Mouse (Mus musculus) right cerebral cortex, adult 2 months (tissue): ENCODE results near the gene Scamp5.

Experiments
- DNase-seq, 2 experiments: peaks; one replicate each; pipeline ENCODE4 v3.0.0; 2021 to 2022; ENCODE audit warnings: low spot score in 2 of 2

The Scamp5 gene

DNA sequence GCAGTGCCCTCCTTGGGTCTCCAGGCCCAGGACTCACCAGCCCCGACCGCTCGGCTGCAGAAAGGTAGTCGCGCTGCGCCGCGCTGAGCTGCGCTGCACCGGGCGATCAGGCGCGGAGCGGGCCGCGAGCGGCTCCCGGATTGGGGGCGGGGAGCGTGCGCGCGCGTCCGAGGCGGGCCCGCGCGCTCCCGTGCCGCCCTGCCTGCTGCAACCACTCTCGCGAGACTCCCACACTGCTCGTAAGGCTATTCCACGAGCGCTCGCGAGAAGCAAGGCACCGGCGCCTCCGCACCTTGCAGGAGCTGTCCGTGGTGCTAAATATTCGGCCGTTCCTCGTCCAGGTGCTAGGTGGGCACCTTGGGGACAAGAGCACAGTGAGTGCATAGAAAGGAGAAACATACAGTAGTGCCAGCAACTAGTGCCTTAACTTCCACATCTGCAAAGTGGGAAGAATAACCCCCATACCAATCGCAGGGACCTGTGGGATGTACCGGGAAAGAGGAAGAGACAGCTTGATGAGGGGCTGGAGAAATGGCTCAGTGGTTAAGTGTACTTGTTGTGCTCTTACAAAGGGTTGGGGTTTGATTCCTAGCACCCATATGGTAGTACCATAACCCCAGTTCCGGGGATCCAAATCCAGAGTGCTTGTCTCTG is at the start of gene Scamp5:
Gene Scamp5, minus strand, starts transcription at position 165 of the 654 bp plus-strand sequence.
- DNase-seq, result peak; percentile 89 to 90

- DNase-seq, result peak; percentile 73 to 77
Observed at GRCm38 (mm10) chr9:57517113-57517512, 49.3 kb upstream of the Scamp5 start.

GRCm38 (mm10) chr9:57510577-57510976 is 42.7 kb upstream of the Scamp5 start:
- DNase-seq, result no peak

DNA sequence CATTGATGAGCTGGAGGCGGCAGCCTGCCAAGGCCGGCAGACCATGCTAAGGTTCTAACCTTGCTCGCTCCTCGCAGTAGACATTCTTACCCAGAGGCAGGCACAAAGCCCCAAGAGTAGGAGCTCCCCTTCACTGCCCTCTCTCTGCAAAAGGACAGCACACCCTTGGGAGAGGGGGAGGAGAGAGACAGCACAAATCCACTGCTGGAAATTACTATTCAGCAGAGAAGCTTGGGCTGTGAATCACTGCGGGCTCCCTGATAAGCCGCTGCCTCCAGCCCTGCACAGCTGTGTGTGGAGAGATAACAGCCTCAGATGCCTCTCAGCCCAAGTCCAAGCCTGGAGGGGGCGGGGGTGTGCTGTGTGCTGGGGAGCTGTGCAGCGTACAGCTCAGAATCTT is 37.8 kb upstream of the Scamp5 start:
- peak; percentile 62 for DNase-seq

- DNase-seq, result no peak
Observed at GRCm38 (mm10) chr9:57504891-57505290, 37.0 kb upstream of the Scamp5 start.

DNA sequence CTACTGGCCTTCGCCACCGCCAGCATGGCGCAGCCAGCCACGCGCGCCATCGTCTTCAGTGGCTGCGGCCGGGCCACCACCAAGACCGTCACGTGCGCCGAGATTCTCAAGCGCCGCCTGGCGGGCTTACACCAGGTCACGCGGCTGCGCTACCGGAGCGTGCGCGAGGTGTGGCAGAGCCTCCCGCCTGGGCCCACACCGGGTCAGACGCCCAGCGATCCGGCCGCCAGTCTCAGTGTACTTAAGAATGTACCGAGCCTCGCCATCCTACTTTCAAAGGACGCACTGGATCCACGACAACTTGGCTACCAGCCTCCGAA is 36.5 kb upstream of the Scamp5 start:
- DNase-seq, result peak; percentile 53 to 55

DNA sequence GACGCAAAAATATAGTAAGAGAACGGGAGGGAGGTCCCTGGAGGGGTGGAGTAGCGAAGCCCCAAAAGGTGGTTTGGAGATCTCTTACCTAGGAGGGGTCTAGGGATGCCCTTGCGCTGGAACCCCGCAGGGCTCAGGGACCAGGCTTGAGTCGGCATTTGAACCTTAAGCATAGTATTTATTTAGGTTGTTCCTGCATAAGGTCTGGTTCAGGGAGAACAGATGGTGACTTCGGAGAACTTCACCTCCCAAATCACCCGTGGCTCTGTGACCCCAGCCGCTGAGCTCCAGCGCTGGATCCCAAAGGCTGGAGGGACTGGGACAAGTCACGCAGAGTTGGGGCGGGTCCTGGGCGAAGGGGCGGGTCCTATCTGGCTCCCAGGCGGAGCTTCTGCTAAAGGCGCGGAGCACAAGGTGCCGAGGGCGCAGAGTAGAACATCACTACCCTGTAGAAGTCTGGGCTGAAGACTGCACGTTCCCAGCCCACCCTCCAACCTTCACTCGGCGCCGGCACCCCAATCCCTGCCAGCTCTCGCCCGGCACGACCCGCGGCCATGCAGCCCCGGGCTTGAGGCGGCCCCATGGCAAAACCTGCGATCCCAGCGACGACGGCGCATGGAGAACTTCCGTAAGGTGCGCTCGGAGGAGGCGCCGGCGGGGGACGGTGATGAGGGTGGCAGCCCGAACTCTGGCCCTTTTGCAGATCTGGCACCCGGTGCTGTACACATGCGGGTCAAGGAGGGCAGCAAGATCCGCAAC is 35.9 kb upstream of the Scamp5 start, which contains the start of gene Rpp25:
Gene Rpp25, plus strand, starts transcription at position 405 of the 759 bp plus-strand sequence.
- peak; percentile 38 to 55 for DNase-seq

DNA sequence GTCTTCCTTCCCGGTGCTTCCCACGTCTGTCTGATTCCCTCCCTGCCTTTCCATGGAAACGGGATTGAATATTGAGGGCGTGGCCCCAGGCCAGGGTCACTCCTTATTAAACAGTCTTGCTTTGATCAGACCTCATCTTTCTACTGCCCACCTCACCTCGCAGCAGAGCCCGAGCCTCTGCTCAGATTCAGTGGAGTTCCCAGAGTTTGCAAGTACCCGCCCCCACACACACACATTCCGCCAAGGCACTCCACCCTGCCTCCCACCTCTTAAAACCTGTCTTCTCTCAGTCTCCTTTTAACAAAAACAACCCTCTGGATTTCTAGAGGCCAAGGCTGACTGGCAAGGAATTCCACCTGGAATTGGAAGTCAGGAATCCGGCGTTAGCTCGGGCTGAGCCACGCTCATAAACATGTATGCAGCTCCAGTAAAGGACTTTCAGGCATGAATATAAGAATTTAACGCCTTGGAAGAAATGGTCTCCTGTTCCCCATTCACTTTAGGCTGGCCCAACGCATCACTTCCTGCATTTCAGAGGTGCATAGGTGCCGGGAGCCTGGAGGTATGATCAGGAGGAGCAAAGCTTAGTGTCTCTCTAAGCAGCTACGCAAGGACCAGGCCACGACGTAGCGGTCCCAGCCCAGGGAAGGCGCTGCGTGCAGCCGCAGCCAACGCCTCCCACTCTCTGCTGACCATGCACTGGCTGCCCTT is 35.2 kb upstream of the Scamp5 start:
- peak; percentile 48 to 50 for DNase-seq

- peak; percentile 54 to 61 for DNase-seq
Observed at GRCm38 (mm10) chr9:57501861-57502260, 34.0 kb upstream of the Scamp5 start.

- peak; percentile 49 to 59 for DNase-seq
Observed at GRCm38 (mm10) chr9:57501452-57501851, 33.6 kb upstream of the Scamp5 start.

- no peak for DNase-seq
Observed at GRCm38 (mm10) chr9:57498536-57498935, 30.7 kb upstream of the Scamp5 start.

GRCm38 (mm10) chr9:57497236-57497635 is 29.4 kb upstream of the Scamp5 start:
- no peak for DNase-seq

- DNase-seq, result no peak
Observed at GRCm38 (mm10) chr9:57494970-57495369, 27.1 kb upstream of the Scamp5 start.

DNA sequence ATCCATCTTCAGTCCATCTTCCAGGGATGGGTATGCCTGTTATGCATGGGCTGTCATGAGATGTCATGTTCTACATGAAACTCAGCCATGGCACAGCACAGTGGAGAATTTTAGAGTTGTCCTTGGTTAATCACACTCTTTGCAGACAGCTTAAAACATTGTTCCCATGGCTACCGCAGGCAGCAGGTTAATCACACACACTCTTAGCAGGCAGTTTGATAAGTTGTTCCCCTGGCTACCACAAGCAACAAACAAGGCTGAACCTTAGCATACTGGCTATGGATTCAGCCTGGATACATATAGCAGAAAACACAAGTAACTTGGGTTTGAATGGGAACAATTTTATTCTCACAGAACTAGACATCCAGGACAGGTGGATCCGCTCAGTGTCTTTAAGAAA is 25.7 kb upstream of the Scamp5 start:
- no peak for DNase-seq

DNA sequence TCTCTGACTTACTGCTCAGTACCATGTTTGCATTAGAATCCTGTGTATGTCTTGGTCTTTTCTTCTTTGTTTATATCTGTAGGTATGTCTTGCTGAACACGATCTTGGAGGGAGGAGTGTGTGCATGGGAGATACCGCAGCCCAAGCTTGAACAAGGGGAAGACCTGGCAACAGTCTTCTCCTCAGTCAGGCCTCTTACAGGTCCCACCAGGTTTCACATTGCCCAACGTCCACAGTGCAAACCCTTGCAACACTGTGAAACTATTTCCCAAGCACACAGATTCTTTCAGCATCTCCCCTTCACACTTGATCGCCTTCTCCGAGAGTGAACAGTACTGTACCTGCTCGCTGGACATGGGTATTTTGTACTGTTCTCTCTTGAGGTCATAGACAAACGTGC is 19.9 kb upstream of the Scamp5 start:
- no peak for DNase-seq

GRCm38 (mm10) chr9:57485774-57486173 is 17.9 kb upstream of the Scamp5 start:
- DNase-seq, result peak; percentile 87 to 93

GRCm38 (mm10) chr9:57468914-57469313 is 1.1 kb upstream of the Scamp5 start:
- DNase-seq, result peak; percentile 23 to 32

DNA sequence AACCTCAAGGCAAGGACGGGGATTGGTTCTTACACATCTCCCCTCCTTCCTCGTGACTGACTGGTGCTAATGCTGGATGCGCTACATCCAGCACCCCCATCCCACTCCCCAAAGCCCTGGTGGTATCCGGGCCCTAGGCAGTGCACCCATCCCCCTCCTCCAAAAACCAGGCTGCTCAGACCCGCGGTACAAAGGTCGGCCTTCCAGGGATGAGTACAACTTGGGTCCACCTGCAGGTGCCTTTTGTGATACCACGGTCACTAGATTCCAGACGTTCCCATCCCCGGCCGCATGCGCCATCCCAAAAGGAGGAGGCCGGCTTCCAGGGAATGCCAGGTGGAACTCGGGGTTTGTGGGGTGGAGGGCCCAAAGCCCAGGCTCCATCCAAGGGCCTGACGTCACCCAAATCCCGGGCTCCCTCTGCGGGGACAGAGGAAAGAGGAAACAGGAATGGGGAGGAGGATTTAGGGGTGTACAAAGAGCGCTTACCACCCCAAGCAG is 539 bp downstream of the Scamp5 start:
- peak; percentile 45 to 52 for DNase-seq

GRCm38 (mm10) chr9:57466101-57466500 is 1.8 kb downstream of the Scamp5 start:
- no peak for DNase-seq

DNA sequence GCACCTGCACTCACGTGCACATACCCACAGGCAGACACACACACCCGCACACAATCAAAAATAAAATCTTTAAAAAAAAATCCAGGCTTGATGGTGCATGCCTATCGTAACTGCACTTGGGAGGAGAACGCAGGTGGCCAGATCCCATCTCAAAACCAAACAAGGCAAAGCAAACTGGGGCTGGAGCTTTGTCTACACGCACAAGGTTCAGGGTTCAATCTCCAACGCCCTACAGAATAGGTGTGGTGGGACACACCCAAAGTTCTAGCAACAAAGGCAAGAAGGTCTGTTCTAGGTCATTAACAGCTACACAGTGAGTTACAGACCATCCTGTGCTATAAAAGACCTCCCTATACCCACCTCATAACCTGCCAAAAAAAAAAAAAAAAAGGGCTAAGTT is 5.0 kb downstream of the Scamp5 start:
- DNase-seq, result no peak

DNA sequence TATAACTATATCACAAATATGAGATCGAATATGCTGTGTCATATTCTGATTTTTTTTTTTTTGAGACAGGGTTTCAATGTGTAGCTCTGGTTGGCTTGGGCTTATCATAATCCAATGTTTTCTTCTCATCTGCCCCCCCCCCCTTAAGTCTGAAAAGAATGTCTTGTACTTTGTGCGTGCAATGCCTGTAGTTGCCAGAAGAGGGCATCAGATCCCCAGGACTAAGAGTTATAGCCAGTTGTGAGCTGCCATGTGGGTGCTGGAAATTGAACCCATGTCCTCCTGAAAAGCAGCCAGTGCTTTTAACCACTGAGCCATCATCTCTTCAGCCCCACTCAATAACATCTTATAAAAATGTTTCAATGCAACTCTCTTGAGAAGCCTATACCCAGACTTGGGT is 8.2 kb downstream of the Scamp5 start:
- no peak for DNase-seq

- no peak for DNase-seq
Observed at GRCm38 (mm10) chr9:57453516-57453915, 14.3 kb downstream of the Scamp5 start.
